Mouse (Mus musculus) thymus, adult 2 months (tissue): ENCODE results near the gene Me1. TPM values are rescaled to one million over a fixed set of nuclear protein-coding genes. Genes with fewer than 3 reads are reported as not detected.

Source experiments
- DNase-seq: peaks from one replicate; pipeline ENCODE4 v3.0.0; 2021
- H3K27ac ChIP-seq: fragments of 200-500 bp; 2 replicates; pipeline ENCODE4 v1.5.1; 2012; ENCODE audit warnings: low read length, control low read depth; ENCODE audit not compliant: control insufficient read depth, insufficient read depth
- H3K27me3 ChIP-seq: fragments of 200-500 bp; 2 replicates; pipeline ENCODE4 v1.6.1; 2012; ENCODE audit warnings: mild to moderate bottlenecking, low read length, moderate library complexity, mixed read lengths; ENCODE audit not compliant: control insufficient read depth, insufficient read depth
- H3K36me3 ChIP-seq: fragments of 200-500 bp; 2 replicates; pipeline ENCODE4 v1.6.1; 2012; ENCODE audit warnings: mild to moderate bottlenecking, low read length, moderate library complexity; ENCODE audit not compliant: control insufficient read depth, insufficient read depth
- H3K4me1 ChIP-seq: fragments of 200-500 bp; replicated peaks from 2 replicates; pipeline ENCODE4 v1.6.1; 2012; ENCODE audit warnings: low read length; ENCODE audit not compliant: control insufficient read depth, insufficient read depth
- H3K4me3 ChIP-seq: fragments of 200-500 bp; 2 replicates; pipeline ENCODE4 v1.5.1; 2012; ENCODE audit warnings: mild to moderate bottlenecking, low read length, control low read depth, moderate library complexity; ENCODE audit not compliant: control insufficient read depth, insufficient read depth
- CTCF ChIP-seq: fragments of 200-500 bp; IDR thresholded peaks from 2 replicates; pipeline ENCODE4 v1.5.1; 2012; ENCODE audit warnings: mild to moderate bottlenecking, control low read depth, low read length, moderate library complexity, borderline replicate concordance; ENCODE audit not compliant: control insufficient read depth, poor library complexity, insufficient read depth; ENCODE audit errors: extremely low read depth
- POLR2A ChIP-seq: fragments of 200-500 bp; IDR thresholded peaks from 2 replicates; pipeline ENCODE4 v1.6.1; 2012; ENCODE audit warnings: mild to moderate bottlenecking, low read length, control low read depth, moderate library complexity; ENCODE audit not compliant: control insufficient read depth, poor library complexity, insufficient read depth; ENCODE audit errors: extremely low read depth
- WGBS: fragments of 180-500 bp; shearing (Covaris S2); methylation state at CpG from one replicate; pipeline ENCODE4 v1.1.7; 2018; 5-methylcytosine and 5-hydroxymethylcytosine counted together
- polyA plus RNA-seq: library from polyadenylated mRNA; depleted of rRNA; stranded (reverse); fragments of >200 nt; gene quantifications from 2 replicates; pipeline ENCODE4 v1.2.3, GENCODE M21; 2012

Gene Me1
- polyA plus RNA-seq, 1 experiment = 24.6 TPM

GRCm38 (mm10) chr9:86658347-86658746, 37.4 kb downstream of the Me1 start:
- no peak for TF ChIP-seq POLR2A
- TF ChIP-seq CTCF = no peak
- Histone ChIP-seq H3K27me3 (no peaks in the 10 kb centered on the region), H3K4me3 (no peak overlapping the region), H3K4me1 (no peaks in the 10 kb centered on the region), H3K27ac (no peak overlapping the region), H3K36me3 (no peaks in the 10 kb centered on the region)
- WGBS = 98% methylated on average over 4 of the region's 4 CpGs
- no peak for DNase-seq

- H3K27ac ChIP-seq = no peak overlapping the region
- H3K4me1 ChIP-seq = no peaks in the 10 kb centered on the region
- H3K4me3 ChIP-seq = no peak overlapping the region
- TF ChIP-seq POLR2A (no peak), CTCF (no peak)
- H3K27me3 ChIP-seq = no peaks in the 10 kb centered on the region
- DNase-seq = no peak
- 85% methylated on average over 1 of the region's 1 CpGs for WGBS
- H3K36me3 ChIP-seq = no peaks in the 10 kb centered on the region
Observed at GRCm38 (mm10) chr9:86652194-86652593, 43.6 kb downstream of the Me1 start.

GRCm38 (mm10) chr9:86651254-86651653, 44.5 kb downstream of the Me1 start:
- no peak for DNase-seq
- 91% methylated on average over 3 of the region's 3 CpGs for WGBS

GRCm38 (mm10) chr9:86650822-86651221, 44.9 kb downstream of the Me1 start:
- DNase-seq = no peak
- TF ChIP-seq POLR2A = no peak
- TF ChIP-seq CTCF = no peak
- WGBS = 93% methylated on average over 5 of the region's 5 CpGs

More at GRCm38 (mm10) chr9:86651254-86651653, 44.5 kb downstream of the Me1 start:
- no peak overlapping the region for H3K4me3 ChIP-seq
- H3K4me1 ChIP-seq = no peaks in the 10 kb centered on the region
- no peak overlapping the region for H3K27ac ChIP-seq
- no peaks in the 10 kb centered on the region for H3K36me3 ChIP-seq
- H3K27me3 ChIP-seq = no peaks in the 10 kb centered on the region
- TF ChIP-seq POLR2A (no peak), CTCF (no peak)

DNA sequence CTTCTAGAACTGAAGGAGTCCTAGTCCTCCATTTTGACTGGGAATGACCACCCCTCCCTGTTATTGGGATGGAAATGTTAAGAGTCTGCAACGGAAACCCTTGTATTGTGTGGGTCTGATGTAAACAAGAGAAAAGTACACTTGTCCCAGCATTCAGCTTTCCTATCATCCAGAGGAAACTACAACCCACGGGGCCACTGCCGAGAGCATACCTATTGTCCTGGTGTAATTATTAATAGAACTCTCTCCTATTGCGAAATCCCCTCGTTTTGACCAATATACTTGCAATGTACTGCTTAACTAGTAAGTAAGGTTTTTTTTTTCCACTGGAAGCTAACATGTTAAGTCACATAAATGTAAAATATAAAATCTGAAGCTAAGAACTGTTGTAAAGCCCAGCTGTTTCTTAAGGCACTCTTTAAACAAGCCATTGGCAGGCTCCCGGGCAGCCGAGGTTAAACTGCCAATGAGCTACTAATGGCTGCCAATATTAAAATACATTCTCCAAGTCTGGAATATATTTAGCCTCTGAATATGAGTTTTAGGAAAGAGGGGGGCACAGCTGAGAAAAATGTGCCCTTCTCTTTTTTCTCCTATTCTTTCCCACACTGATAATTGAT, 47.7 kb downstream of the Me1 start:
- TF ChIP-seq POLR2A (no peak), CTCF (no peak)

More at GRCm38 (mm10) chr9:86650822-86651221, 44.9 kb downstream of the Me1 start:
- Histone ChIP-seq H3K4me1 (no peaks in the 10 kb centered on the region), H3K4me3 (no peak overlapping the region), H3K27ac (no peak overlapping the region), H3K27me3 (no peaks in the 10 kb centered on the region), H3K36me3 (no peaks in the 10 kb centered on the region)

GRCm38 (mm10) chr9:86646807-86647206, 48.9 kb downstream of the Me1 start:
- no peak overlapping the region for H3K27ac ChIP-seq
- TF ChIP-seq POLR2A (no peak), CTCF (no peak)
- H3K4me3 ChIP-seq = no peak overlapping the region
- no peaks in the 10 kb centered on the region for H3K36me3 ChIP-seq
- H3K4me1 ChIP-seq = no peaks in the 10 kb centered on the region
- no peak for DNase-seq
- 10% methylated on average over 1 of the region's 1 CpGs for WGBS
- no peaks in the 10 kb centered on the region for H3K27me3 ChIP-seq

More for the DNA sequence above, 47.7 kb downstream of the Me1 start:
- no peak overlapping the region for H3K4me3 ChIP-seq
- H3K36me3 ChIP-seq = no peaks in the 10 kb centered on the region
- 75% methylated on average over 7 of the region's 7 CpGs for WGBS
- DNase-seq = no peak
- H3K27ac ChIP-seq = no peak overlapping the region
- no peaks in the 10 kb centered on the region for H3K4me1 ChIP-seq
- no peaks in the 10 kb centered on the region for H3K27me3 ChIP-seq
